Comparison of ENCODE assay signal across 10 mouse cellular contexts in the genomic region with DNA sequence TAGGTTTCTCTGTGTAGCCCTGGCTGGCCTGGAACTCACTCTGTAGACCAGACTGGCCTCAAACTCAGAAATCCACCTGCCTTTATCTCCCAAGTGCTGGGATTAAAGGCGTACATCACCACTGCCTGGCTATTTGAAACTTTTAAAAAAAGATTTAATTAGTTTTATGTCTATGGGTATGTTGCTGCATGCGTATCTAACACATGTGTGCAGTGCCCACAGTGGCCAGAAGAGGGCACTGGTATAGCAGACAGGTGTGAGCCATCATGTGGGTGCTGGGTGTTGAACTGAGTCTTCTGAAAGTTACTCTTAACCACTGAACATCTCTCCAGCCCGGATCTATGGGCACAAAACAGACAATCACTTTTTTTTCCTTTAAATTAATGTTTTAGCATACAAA. TPM values are rescaled to one million over a fixed set of nuclear protein-coding genes. Genes with fewer than 3 reads are reported as not detected.
DNase-seq lines count a peak whose midpoint lies in the region; ATAC-seq and TF ChIP-seq lines count a peak whose summit lies in the region.
"Had no signal": no experiment of that assay in that cellular context is flagged by ENCODE, and none has a peak within 500 bp of the region (broad histone marks: within the 10 kb centered on the region; RNA-seq: fewer than 3 reads in every experiment).

No protein-coding gene starts in this region.

- no peaks in the 10 kb centered on the region for H3K27me3 ChIP-seq in cerebellum, adult 2 months (ENCODE audit: control insufficient read depth, insufficient read depth, low read length)
- H3K27me3 ChIP-seq in midbrain, postnatal 0 days (ENCODE audit: insufficient read depth, low read length) = no peaks in the 10 kb centered on the region
- no peaks in the 10 kb centered on the region for H3K27me3 ChIP-seq in midbrain, embryonic 11.5 days (ENCODE audit: control insufficient read depth, insufficient read depth, low read length)
- no peaks in the 10 kb centered on the region for H3K27me3 ChIP-seq in midbrain, embryonic 16.5 days (ENCODE audit: control insufficient read depth, insufficient read depth, low read depth, low read length)
- H3K27me3 ChIP-seq: heart, embryonic 13.5 days had no signal

- no peaks in the 10 kb centered on the region for H3K9me3 ChIP-seq in midbrain, postnatal 0 days (ENCODE audit: low read length)
- H3K9me3 ChIP-seq in midbrain, embryonic 11.5 days (ENCODE audit: control insufficient read depth, low read length) = no peaks in the 10 kb centered on the region
- H3K9me3 ChIP-seq in midbrain, embryonic 16.5 days (replicated peaks; ENCODE audit: control insufficient read depth, low read length, poor library complexity, severe bottlenecking) = no peaks in the 10 kb centered on the region
- H3K9me3 ChIP-seq: heart, embryonic 13.5 days had no signal

- H3K4me1 ChIP-seq in cerebellum, adult 2 months (ENCODE audit: control insufficient read depth, insufficient read depth, low read length) = no peaks in the 10 kb centered on the region
- H3K4me1 ChIP-seq in midbrain, postnatal 0 days (ENCODE audit: insufficient read depth, low read length) = no peaks in the 10 kb centered on the region
- H3K4me1 ChIP-seq in midbrain, embryonic 11.5 days (ENCODE audit: control insufficient read depth, insufficient read depth, low read length) = no peaks in the 10 kb centered on the region
- H3K4me1 ChIP-seq in midbrain, embryonic 16.5 days (ENCODE audit: control insufficient read depth, insufficient read depth, low read length) = peaks cover 5% of the 10 kb centered on the region; the same call in 1 of the 2 replicates

- H3K4me2 ChIP-seq in midbrain, postnatal 0 days (ENCODE audit: low read depth, low read length, poor library complexity, severe bottlenecking) = no peak overlapping the region
- no peak overlapping the region for H3K4me2 ChIP-seq in midbrain, embryonic 11.5 days
- H3K4me2 ChIP-seq in midbrain, embryonic 16.5 days (ENCODE audit: low read length) = no peak overlapping the region
- H3K4me2 ChIP-seq: heart, embryonic 13.5 days had no signal

- H3K9ac ChIP-seq in midbrain, postnatal 0 days (replicated peaks; ENCODE audit: low read length, poor library complexity, severe bottlenecking) = no peak overlapping the region
- no peak overlapping the region for H3K9ac ChIP-seq in midbrain, embryonic 11.5 days (ENCODE audit: low read length)
- H3K9ac ChIP-seq in midbrain, embryonic 16.5 days (ENCODE audit: low read depth, low read length) = no peak overlapping the region
- H3K9ac ChIP-seq: heart, embryonic 13.5 days had no signal

- TF ChIP-seq CTCF in cerebellum, adult 2 months (IDR thresholded peaks at IDR 0.05; ENCODE audit: borderline replicate concordance, insufficient read depth, low read depth, low read length) = peak; percentile 34; the same call in 1 of the 2 replicates
- peak; percentile 56 for TF ChIP-seq CTCF in midbrain, postnatal 0 days (IDR thresholded peaks at IDR 0.05)

- no peak overlapping the region for H3K27ac ChIP-seq in cerebellum, adult 2 months (ENCODE audit: insufficient read depth, low read length)
- no peak overlapping the region for H3K27ac ChIP-seq in midbrain, postnatal 0 days (ENCODE audit: low read depth, low read length)
- no peak overlapping the region for H3K27ac ChIP-seq in midbrain, embryonic 11.5 days (ENCODE audit: low read depth, low read length)
- H3K27ac ChIP-seq in midbrain, embryonic 16.5 days (ENCODE audit: low read length) = no peak overlapping the region
- H3K27ac ChIP-seq: heart, embryonic 13.5 days; macrophage had no signal

- H3K36me3 ChIP-seq in midbrain, postnatal 0 days (ENCODE audit: insufficient read depth, low read length) = no peaks in the 10 kb centered on the region
- no peaks in the 10 kb centered on the region for H3K36me3 ChIP-seq in midbrain, embryonic 11.5 days (ENCODE audit: control insufficient read depth, insufficient read depth, low read length)
- H3K36me3 ChIP-seq in midbrain, embryonic 16.5 days (ENCODE audit: control insufficient read depth, insufficient read depth, low read length) = no peaks in the 10 kb centered on the region

- 97% methylated on average over 3 of the region's 3 CpGs for WGBS in cerebellum, adult 2 months
- 97% methylated on average over 3 of the region's 3 CpGs for WGBS in midbrain, postnatal 0 days
- 98% methylated on average over 3 of the region's 3 CpGs for WGBS in midbrain, embryonic 11.5 days
- WGBS in midbrain, embryonic 16.5 days = 96% methylated on average over 3 of the region's 3 CpGs

- no peak for TF ChIP-seq POLR2A in cerebellum, adult 2 months (IDR thresholded peaks at IDR 0.05; ENCODE audit: borderline replicate concordance, insufficient read depth, low read length)

- no peak overlapping the region for H3K4me3 ChIP-seq in cerebellum, adult 2 months (replicated peaks; ENCODE audit: insufficient read depth, low read depth, low read length)
- no peak overlapping the region for H3K4me3 ChIP-seq in midbrain, postnatal 0 days (ENCODE audit: low read depth, low read length)
- no peak overlapping the region for H3K4me3 ChIP-seq in midbrain, embryonic 11.5 days (ENCODE audit: low read depth, low read length)
- H3K4me3 ChIP-seq in midbrain, embryonic 16.5 days (ENCODE audit: low read depth, low read length) = no peak overlapping the region
- H3K4me3 ChIP-seq: heart, embryonic 13.5 days had no signal

- DNase-seq in cerebellum, adult 2 months = no peak
- DNase-seq in cerebellum, adult 8-10 months = no peak
- DNase-seq in midbrain, postnatal 0 days (ENCODE audit: low spot score) = no peak
- DNase-seq in midbrain, embryonic 11.5 days (ENCODE audit: low spot score, missing footprints) = no peak
- peak; percentile 20 for DNase-seq in kidney, postnatal 14 days
- DNase-seq in thymus, postnatal 0 days (ENCODE audit: low spot score) = peak; percentile 45
- DNase-seq in right cerebral cortex, postnatal 36 days (ENCODE audit: low spot score in 2 of 2) = no peak

- no peak for ATAC-seq in midbrain, postnatal 0 days (ENCODE audit: low FRiP score)
- no peak for ATAC-seq in midbrain, embryonic 11.5 days (ENCODE audit: low FRiP score)
- no peak for ATAC-seq in midbrain, embryonic 16.5 days

RNA-seq across cellular contexts. Expression of gene Abl2, which starts 7.5 kb away (rescaled TPM):
- polyA plus RNA-seq in cerebellum, adult 2 months (2012; rRNA removed) = 16.4 and 17.2 TPM in 2 replicates
- 25.9 and 42.3 TPM in 2 replicates for total RNA-seq in midbrain, postnatal 0 days (2014; rRNA removed)
- 4.2 and 4.7 TPM in 2 replicates for polyA plus RNA-seq in midbrain, postnatal 0 days (2015; fragmentation: Nextera tagmentation; extraction: Ambion mirVana)
- polyA plus RNA-seq in midbrain, embryonic 11.5 days (2014; fragmentation: Nextera tagmentation; extraction: Ambion mirVana) = 4.8 and 4.9 TPM in 2 replicates
- polyA plus RNA-seq in thymus, postnatal 0 days (2015; fragmentation: Nextera tagmentation; extraction: Ambion mirVana) = 2.4 and 3.7 TPM in 2 replicates
- polyA plus RNA-seq in midbrain, embryonic 16.5 days (2015; fragmentation: Nextera tagmentation; extraction: Ambion mirVana) = 6.7 and 7.0 TPM in 2 replicates

RNA-seq across cellular contexts. Expression of gene Gm10031, which starts 42.3 kb away (rescaled TPM):
- 8.7 and 9.5 TPM in 2 replicates for polyA plus RNA-seq in cerebellum, adult 2 months (2012; rRNA removed)
- total RNA-seq in midbrain, postnatal 0 days (2014; rRNA removed) = 23.7 and 29.5 TPM in 2 replicates
- polyA plus RNA-seq in midbrain, postnatal 0 days (2015; fragmentation: Nextera tagmentation; extraction: Ambion mirVana) = 0.53 and 0.54 TPM in 2 replicates
- 0.44 and 0.74 TPM in 2 replicates for polyA plus RNA-seq in midbrain, embryonic 11.5 days (2014; fragmentation: Nextera tagmentation; extraction: Ambion mirVana)
- 0.65 and 0.72 TPM in 2 replicates for polyA plus RNA-seq in thymus, postnatal 0 days (2015; fragmentation: Nextera tagmentation; extraction: Ambion mirVana)
- 0.48 and 0.75 TPM in 2 replicates for polyA plus RNA-seq in midbrain, embryonic 16.5 days (2015; fragmentation: Nextera tagmentation; extraction: Ambion mirVana)

Comparison
In these comparisons a context has a peak if more than half of its experiments do, and no peak if none do; other contexts are left out.
1. DNase-seq: peak in kidney, postnatal 14 days (single experiment) and thymus, postnatal 0 days (single experiment); none in cerebellum, adult 2 months (0 of 2), cerebellum, adult 8-10 months (single experiment), midbrain, postnatal 0 days (single experiment), midbrain, embryonic 11.5 days (single experiment) and right cerebral cortex, postnatal 36 days (0 of 2).